Mouse (Mus musculus): ENCODE data around the gene Flrt1.

Flrt1 gene

GRCm38 (mm10) chr19:7105544-7105943, at the start of gene Flrt1:
Gene Flrt1, minus strand, starts transcription at chr19:7105729.
- no peak for DNase-seq

GRCm38 (mm10) chr19:7155196-7155595, 49.7 kb upstream of the Flrt1 start:
- DNase-seq = no peak

DNA sequence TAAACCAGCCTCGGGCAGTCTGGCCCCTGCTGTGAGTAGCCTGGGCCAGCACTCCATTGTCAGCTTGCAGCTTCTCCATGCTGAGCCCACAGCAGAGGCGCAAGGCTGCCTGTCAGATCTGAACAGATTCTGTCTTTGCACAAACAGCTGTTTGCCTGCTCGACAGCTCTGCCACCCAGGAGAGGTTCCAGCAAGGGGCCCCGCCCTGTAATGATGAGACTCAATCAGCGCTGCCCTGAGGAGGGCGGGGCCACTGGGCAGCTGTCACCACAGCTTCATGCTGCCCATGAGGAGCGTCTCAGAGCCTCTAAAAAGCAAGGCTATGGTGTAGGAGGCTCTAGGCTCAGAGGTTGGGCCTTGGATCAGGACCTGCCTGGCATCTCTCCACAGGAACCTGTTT, 47.7 kb upstream of the Flrt1 start:
- no peak for DNase-seq

DNA sequence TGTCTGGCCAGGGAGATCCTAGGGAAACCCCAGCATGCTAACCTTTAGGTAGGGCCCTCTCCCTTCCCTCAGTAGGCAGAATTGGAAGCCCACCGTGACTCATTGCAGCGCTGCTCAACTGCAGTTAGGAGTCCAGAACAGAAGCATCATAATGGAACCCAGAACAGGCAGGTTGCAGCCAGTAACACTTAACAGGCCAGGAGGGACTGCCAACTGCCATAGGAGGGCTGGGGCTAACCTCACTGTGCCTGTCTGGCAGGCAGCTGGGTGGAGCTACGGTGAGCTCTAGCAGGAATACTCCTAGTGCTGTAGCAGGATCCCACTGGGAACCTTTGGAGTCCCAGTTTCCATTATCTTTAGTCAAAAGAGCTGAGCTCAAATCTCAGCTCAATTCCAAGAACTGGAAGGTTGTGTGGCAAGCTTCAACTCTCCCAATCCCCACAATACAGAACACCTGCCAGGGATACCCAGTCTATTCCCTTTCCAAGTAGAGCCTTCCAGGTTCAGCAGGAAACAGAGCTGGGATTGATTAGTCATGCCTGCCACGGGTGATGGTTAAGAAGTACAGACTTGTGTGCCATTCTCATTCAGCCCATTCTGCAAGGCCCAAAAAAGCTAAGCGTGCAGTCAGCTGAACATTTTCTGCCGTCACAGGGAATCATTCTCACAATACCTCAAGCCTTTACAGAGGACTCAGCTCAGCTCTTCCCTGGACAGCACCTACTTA, 46.6 kb upstream of the Flrt1 start:
- no peak for DNase-seq

DNA sequence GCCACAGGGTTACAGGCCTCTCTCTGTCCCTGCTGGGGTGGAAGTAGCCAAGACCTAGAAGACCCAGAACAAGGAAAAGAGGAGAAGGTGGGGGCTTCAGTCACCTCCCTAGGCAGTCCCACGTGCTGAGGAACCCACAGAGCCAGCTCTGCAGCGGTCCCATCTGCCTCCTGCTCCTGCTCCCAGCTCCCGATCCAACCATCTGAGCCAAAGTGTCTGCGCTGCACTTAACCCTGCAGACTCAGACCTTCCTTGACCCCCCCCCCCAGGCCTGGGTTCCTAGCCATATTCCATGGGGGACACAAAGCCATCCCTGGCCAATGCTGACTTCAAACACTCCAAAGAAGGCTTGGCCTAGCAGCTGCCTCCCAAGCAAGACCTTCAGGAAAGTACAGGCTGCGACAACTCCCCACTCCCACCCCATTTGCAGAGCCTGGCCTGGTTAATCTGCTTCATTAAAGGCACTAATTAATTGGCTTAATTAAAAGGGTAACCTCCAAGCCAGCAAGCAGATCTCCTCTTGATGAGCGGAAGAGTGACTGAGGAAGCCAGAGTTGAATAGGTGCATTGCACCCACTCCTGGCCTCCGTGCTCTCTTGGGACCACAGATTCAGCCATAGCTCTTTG, 45.9 kb upstream of the Flrt1 start:
- no peak for DNase-seq

DNA sequence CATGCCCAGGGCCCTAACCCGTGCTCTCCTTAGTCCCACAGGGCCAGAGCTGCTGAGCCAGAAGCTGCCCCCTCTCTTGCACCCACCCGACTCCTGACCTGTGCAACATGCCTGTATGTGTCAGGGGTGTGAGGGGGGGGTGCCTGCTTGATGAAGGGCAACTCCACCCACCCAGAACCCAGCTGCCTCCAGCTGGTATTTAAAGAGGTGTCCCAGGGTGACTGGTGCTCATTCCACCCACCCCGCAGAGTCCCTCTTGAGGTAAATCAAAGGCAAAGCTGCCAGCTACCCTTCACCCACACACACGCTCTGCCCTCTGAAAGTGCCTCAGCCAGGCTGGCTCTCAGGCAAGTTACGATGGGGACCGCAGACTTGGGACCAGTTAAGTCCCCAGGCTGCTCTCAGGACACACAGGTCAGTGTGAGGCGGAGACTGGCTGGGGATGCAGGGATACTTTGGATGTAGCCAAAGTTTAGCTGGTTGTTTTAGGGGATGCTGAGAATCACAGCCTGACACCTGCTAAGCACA, 43.7 kb upstream of the Flrt1 start:
- no peak for DNase-seq

GRCm38 (mm10) chr19:7148541-7149085, 43.1 kb upstream of the Flrt1 start:
- DNase-seq = no peak

DNA sequence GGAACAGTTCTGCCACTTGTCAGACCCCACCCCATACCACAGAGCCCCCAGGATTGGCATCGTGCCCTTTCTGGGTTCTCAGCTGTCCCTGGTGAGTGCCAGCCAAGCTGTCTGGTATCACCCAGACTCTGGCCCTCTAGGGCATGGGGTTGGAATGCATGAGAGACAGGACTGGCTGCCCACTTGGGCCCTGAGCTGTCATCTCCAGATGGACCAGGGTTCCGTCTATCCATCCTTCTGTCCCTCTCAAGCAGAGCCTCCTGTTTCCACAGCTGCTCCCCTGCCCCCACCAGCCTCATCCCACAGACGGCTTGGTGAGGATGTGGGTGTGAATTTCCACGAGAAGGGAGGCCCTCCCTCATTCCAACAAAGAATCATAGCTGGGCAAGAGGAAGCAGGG, 42.6 kb upstream of the Flrt1 start:
- DNase-seq = no peak

GRCm38 (mm10) chr19:7146376-7146775, 40.8 kb upstream of the Flrt1 start:
- no peak for DNase-seq

DNA sequence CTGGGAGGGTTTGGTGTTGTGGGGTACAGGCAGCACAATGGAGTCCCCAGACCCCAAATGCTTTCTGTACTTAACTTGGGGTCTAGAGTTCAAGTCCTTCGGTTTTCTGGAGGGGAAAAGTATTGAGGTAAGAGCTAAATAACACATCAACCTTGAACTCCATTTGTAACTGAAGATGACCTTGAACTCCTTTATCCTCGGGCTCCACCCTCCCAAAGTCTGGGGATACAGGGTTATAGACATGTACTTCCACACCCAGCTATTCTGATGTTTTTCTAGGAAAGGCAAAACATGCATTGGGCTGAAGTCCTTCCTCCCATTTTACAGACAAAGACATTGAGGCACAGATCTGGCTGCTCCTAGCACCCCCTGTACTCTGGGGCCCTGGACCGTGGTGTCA, 38.9 kb upstream of the Flrt1 start:
- DNase-seq = no peak

- peak; percentile 57 to 62 for DNase-seq
These were observed 38.3 kb upstream of the Flrt1 start for GRCm38 (mm10) chr19:7143854-7144253.

- no peak for DNase-seq
These were observed 36.8 kb upstream of the Flrt1 start for GRCm38 (mm10) chr19:7142207-7142915.

DNA sequence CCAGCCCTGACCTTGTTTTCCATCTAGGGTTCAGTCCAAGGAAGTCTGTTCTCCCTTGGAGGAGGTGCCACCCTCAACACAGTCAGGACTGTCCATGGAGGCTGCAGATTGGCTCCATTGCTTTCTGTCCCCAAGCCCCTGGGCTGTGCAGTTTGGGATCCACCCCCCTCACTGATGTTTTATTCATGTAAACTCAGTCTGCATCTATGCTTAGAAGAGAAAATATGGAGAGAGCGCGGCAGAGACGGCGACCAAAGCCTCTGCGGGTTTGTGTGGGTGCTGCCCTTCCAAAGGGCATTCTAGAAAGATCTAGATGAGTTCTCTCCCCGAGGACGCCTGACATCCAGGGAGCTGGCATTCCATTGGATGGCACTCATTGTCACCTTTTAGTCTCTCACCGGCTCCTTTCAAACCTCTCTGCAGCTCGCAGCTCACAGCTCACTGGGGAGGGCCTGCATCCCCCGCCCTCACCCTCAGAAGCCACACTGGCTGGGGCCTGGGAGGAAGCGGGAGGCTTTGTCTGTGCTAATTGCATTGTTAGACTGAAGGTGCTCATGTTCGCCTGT, 35.4 kb upstream of the Flrt1 start:
- DNase-seq = no peak

DNA sequence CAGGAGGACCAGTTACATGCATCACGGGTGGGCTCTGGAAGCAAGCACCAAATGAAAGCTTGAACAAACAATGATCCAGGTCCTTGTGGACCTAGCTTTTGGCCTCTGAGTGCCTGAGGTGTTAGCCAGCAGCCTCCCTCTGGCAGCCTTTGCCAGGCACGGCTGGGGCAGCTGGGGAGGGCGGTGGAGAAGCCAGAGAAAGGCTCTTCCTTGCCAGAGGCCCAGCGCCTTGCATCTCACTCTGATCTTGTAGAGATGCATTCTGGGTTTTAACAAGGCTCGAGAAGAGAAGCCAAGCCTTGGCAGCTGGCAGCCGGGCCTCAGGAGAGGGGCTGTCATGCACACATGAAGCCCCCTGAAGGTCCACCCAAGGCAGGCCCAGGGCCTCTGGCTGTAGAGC, 34.8 kb upstream of the Flrt1 start:
- no peak for DNase-seq

DNA sequence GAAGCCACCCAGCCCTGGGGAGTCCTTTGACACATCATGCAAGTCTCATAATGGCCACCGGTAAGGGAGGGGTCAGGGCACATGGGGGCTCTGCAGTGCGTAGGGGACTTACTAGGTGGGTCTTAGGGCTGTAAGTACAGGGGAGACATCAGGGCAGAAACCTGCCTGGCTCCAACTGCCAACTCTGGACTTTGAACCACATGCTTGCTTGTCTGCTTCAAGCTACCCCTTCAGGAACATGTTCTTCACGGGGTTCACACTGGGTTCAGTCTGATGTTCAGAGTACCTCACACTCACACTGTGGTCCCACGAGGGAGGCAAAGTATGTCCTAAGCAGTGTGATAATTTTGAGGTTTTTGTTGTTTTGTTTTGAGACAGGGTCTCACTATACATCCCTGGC, 33.8 kb upstream of the Flrt1 start:
- DNase-seq = no peak

GRCm38 (mm10) chr19:7138327-7138726, 32.8 kb upstream of the Flrt1 start:
- no peak for DNase-seq

GRCm38 (mm10) chr19:7136714-7137498, 31.4 kb upstream of the Flrt1 start:
- no peak for DNase-seq

DNA sequence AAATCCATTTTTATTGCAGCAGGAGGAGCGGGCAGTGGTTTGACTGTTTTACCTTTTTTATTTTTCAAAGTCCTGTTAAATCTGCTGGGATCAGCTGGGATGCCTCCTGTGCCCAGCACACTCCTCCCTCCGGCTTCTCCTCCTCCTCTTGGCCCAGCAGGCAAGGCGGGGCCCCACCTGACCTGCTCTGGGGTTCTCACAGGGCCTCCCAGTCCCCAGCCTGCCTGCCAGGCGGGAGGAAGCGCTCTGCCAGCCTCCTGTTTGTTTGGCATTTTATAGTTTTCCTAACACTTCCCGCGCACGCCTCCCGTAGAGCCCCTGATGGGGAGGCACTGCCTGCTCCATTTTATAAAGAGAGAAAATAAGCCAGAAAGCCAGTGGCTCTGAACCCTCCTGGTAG, 30.5 kb upstream of the Flrt1 start:
- DNase-seq = no peak

- DNase-seq = no peak
These were observed 30.0 kb upstream of the Flrt1 start for GRCm38 (mm10) chr19:7135525-7135924.

GRCm38 (mm10) chr19:7134631-7135091, 29.1 kb upstream of the Flrt1 start:
- no peak for DNase-seq

- no peak for DNase-seq
These were observed 27.9 kb upstream of the Flrt1 start for GRCm38 (mm10) chr19:7133436-7133835.

DNA sequence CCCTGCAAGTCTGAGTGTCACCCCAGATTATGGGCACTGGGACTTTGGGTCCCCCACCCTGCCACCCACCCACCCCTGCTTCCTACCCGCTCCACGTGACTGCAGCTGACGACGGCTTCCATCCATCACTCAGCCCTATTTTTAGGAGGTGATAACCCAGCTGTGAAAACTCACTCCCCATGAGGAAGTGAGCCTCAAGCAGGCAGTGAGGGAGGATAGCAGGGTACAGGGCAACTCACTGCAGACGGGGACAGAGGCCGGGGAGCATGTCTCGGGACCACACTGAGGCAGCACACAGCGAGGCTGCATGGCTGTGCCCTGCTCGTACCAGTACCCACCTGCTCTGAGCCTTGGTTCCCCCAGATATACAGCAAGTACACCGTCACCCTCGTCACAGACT, 24.8 kb upstream of the Flrt1 start:
- peak; percentile 35 to 40 for DNase-seq
